Mouse (Mus musculus) forebrain, embryonic 13.5 days (tissue): ENCODE data around the gene Smo. TPM values are rescaled to one million over a fixed set of nuclear protein-coding genes. Genes with fewer than 3 reads are reported as not detected.
A peak's percentile ranks its signal among the peaks of the same experiment; 100 is the strongest.

Experiments used
- ATAC-seq: fragments of 200-750 bp; cut with Nextera tagmentation; 2 replicates; pipeline ENCODE4 v1.8.0; 2017
- H3K27ac ChIP-seq: fragments of 300-500 bp; sonication (generic); 2 replicates; pipeline ENCODE4 v1.5.1; 2015; ENCODE audit warnings: inconsistent platforms, mild to moderate bottlenecking, moderate library complexity
- H3K27me3 ChIP-seq: fragments of 300-500 bp; sonication (generic); 2 replicates; pipeline ENCODE4 v1.6.1; 2015; ENCODE audit warnings: mild to moderate bottlenecking, inconsistent platforms
- H3K36me3 ChIP-seq: fragments of 300-500 bp; sonication (generic); 2 replicates; pipeline ENCODE4 v1.6.1; 2015; ENCODE audit warnings: mild to moderate bottlenecking, inconsistent platforms; ENCODE audit not compliant: poor library complexity, severe bottlenecking
- H3K4me1 ChIP-seq: fragments of 300-500 bp; sonication (generic); 2 replicates; pipeline ENCODE4 v1.6.1; 2015; ENCODE audit warnings: inconsistent platforms
- H3K4me2 ChIP-seq: fragments of 300-500 bp; sonication (generic); 2 replicates; pipeline ENCODE4 v1.6.1; 2015; ENCODE audit warnings: inconsistent platforms, mild to moderate bottlenecking, moderate library complexity
- H3K4me3 ChIP-seq: fragments of 300-500 bp; sonication (generic); 2 replicates; pipeline ENCODE4 v1.5.1; 2015; ENCODE audit warnings: mild to moderate bottlenecking, inconsistent platforms
- H3K9ac ChIP-seq: fragments of 300-500 bp; sonication (generic); 2 replicates; pipeline ENCODE4 v1.6.1; 2015; ENCODE audit warnings: mild to moderate bottlenecking, inconsistent platforms
- H3K9me3 ChIP-seq: fragments of 300-500 bp; sonication (generic); replicated peaks from 2 replicates; pipeline ENCODE4 v1.6.1; 2016; ENCODE audit warnings: inconsistent platforms
- WGBS: fragments of 180-500 bp; shearing (Covaris S2); methylation state at CpG from one replicate; pipeline ENCODE4 v1.1.7; 2015; 5-methylcytosine and 5-hydroxymethylcytosine counted together
- polyA plus RNA-seq: library from polyadenylated mRNA; unstranded; fragments of >200 nt; fragmentation: Nextera tagmentation; extraction: Ambion mirVana; gene quantifications from 2 replicates; pipeline ENCODE4 v1.2.1, GENCODE M21; 2015

Gene Smo
- polyA plus RNA-seq, 1 experiment from 2014 or later: 20.5 TPM

- no peaks in the 10 kb centered on the region for H3K9me3 ChIP-seq
- 91% methylated on average over 5 of the region's 5 CpGs for WGBS
- H3K4me3 ChIP-seq: no peak overlapping the region
- H3K27me3 ChIP-seq: no peaks in the 10 kb centered on the region
- H3K27ac ChIP-seq: no peak overlapping the region
- no peak overlapping the region for H3K9ac ChIP-seq
- H3K4me1 ChIP-seq: peaks cover 17% of the 10 kb centered on the region
- no peak for ATAC-seq
- H3K4me2 ChIP-seq: no peak overlapping the region
- no peaks in the 10 kb centered on the region for H3K36me3 ChIP-seq
Measured at GRCm38 (mm10) chr6:29704143-29704542, 31.2 kb upstream of the Smo start.

GRCm38 (mm10) chr6:29707902-29708301 is 27.4 kb upstream of the Smo start:
- Histone ChIP-seq H3K9ac (peak overlapping the region; percentile 30; the same call in 1 of the 2 replicates), H3K27ac (no peak overlapping the region), H3K9me3 (no peaks in the 10 kb centered on the region), H3K4me3 (no peak overlapping the region), H3K36me3 (no peaks in the 10 kb centered on the region), H3K27me3 (no peaks in the 10 kb centered on the region), H3K4me2 (0 out of 2 replicates have a peak overlapping the region, but pooled peaks have one; percentile 5), H3K4me1 (peaks cover 17% of the 10 kb centered on the region)
- peak; percentile 71 for ATAC-seq
- WGBS: 2% methylated on average over 2 of the region's 2 CpGs

- no peak for ATAC-seq
- no peaks in the 10 kb centered on the region for H3K9me3 ChIP-seq
- H3K27me3 ChIP-seq: no peaks in the 10 kb centered on the region
- WGBS: 66% methylated on average over 3 of the region's 3 CpGs
- H3K4me2 ChIP-seq: no peak overlapping the region
- no peak overlapping the region for H3K27ac ChIP-seq
- no peak overlapping the region for H3K9ac ChIP-seq
- no peak overlapping the region for H3K4me3 ChIP-seq
- H3K4me1 ChIP-seq: peaks cover 17% of the 10 kb centered on the region
- H3K36me3 ChIP-seq: no peaks in the 10 kb centered on the region
Measured at GRCm38 (mm10) chr6:29711318-29711717, 24.0 kb upstream of the Smo start.

GRCm38 (mm10) chr6:29712011-29712584 is 23.2 kb upstream of the Smo start:
- no peaks in the 10 kb centered on the region for H3K9me3 ChIP-seq
- no peaks in the 10 kb centered on the region for H3K36me3 ChIP-seq
- H3K27me3 ChIP-seq: no peaks in the 10 kb centered on the region
- ATAC-seq: peak; percentile 39; the same call in 1 of the 2 replicates
- no peak overlapping the region for H3K9ac ChIP-seq
- H3K4me2 ChIP-seq: no peak overlapping the region
- no peak overlapping the region for H3K4me3 ChIP-seq
- peaks cover 16% of the 10 kb centered on the region for H3K4me1 ChIP-seq
- no peak overlapping the region for H3K27ac ChIP-seq
- WGBS: 52% methylated on average over 3 of the region's 3 CpGs

- 80% methylated on average over 10 of the region's 10 CpGs for WGBS
- H3K36me3 ChIP-seq: no peaks in the 10 kb centered on the region
- peaks cover 27% of the 10 kb centered on the region for H3K4me1 ChIP-seq
- H3K27me3 ChIP-seq: peaks cover under 1% of the 10 kb centered on the region; the same call in 1 of the 2 replicates
- H3K27ac ChIP-seq: no peak overlapping the region
- H3K9me3 ChIP-seq: no peaks in the 10 kb centered on the region
- no peak overlapping the region for H3K9ac ChIP-seq
- no peak overlapping the region for H3K4me2 ChIP-seq
- H3K4me3 ChIP-seq: no peak overlapping the region
- no peak for ATAC-seq
Measured at GRCm38 (mm10) chr6:29716624-29717365, 18.5 kb upstream of the Smo start.

- Histone ChIP-seq H3K36me3 (no peaks in the 10 kb centered on the region), H3K4me3 (no peak overlapping the region), H3K27me3 (peaks cover 2% of the 10 kb centered on the region; the same call in 1 of the 2 replicates), H3K9me3 (no peaks in the 10 kb centered on the region), H3K27ac (no peak overlapping the region), H3K4me1 (peaks cover 27% of the 10 kb centered on the region), H3K4me2 (peak overlapping the region; percentile 59), H3K9ac (0 out of 2 replicates have a peak overlapping the region, but pooled peaks have one; percentile 26)
- WGBS: 59% methylated on average over 10 of the region's 10 CpGs
- peak; percentile 21; the same call in 1 of the 2 replicates for ATAC-seq
Measured at GRCm38 (mm10) chr6:29717541-29717940, 17.8 kb upstream of the Smo start.

GRCm38 (mm10) chr6:29717952-29718521 is 17.3 kb upstream of the Smo start:
- H3K4me2 ChIP-seq: peak overlapping the region; percentile 59
- H3K27me3 ChIP-seq: peaks cover 2% of the 10 kb centered on the region; the same call in 1 of the 2 replicates
- H3K4me3 ChIP-seq: 0 out of 2 replicates have a peak overlapping the region, but pooled peaks have one; percentile 9
- peaks cover 27% of the 10 kb centered on the region for H3K4me1 ChIP-seq
- 20% methylated on average over 14 of the region's 14 CpGs for WGBS
- ATAC-seq: peak; percentile 65
- no peaks in the 10 kb centered on the region for H3K9me3 ChIP-seq
- no peak overlapping the region for H3K27ac ChIP-seq
- H3K36me3 ChIP-seq: no peaks in the 10 kb centered on the region
- 0 out of 2 replicates have a peak overlapping the region, but pooled peaks have one; percentile 26 for H3K9ac ChIP-seq

GRCm38 (mm10) chr6:29718894-29719329 is 16.4 kb upstream of the Smo start:
- H3K4me2 ChIP-seq: peak overlapping the region; percentile 59
- H3K4me1 ChIP-seq: peaks cover 27% of the 10 kb centered on the region
- no peaks in the 10 kb centered on the region for H3K36me3 ChIP-seq
- H3K27ac ChIP-seq: no peak overlapping the region
- peak overlapping the region; percentile 56 for H3K9ac ChIP-seq
- 1% methylated on average over 15 of the region's 15 CpGs for WGBS
- peak overlapping the region; percentile 37 for H3K4me3 ChIP-seq
- H3K27me3 ChIP-seq: peaks cover 2% of the 10 kb centered on the region; the same call in 1 of the 2 replicates
- peak; percentile 84 for ATAC-seq
- no peaks in the 10 kb centered on the region for H3K9me3 ChIP-seq

- no peak for ATAC-seq
- H3K27me3 ChIP-seq: peaks cover 2% of the 10 kb centered on the region; the same call in 1 of the 2 replicates
- no peak overlapping the region for H3K4me2 ChIP-seq
- no peak overlapping the region for H3K27ac ChIP-seq
- H3K9me3 ChIP-seq: no peaks in the 10 kb centered on the region
- H3K9ac ChIP-seq: no peak overlapping the region
- 86% methylated on average over 2 of the region's 2 CpGs for WGBS
- peaks cover 27% of the 10 kb centered on the region for H3K4me1 ChIP-seq
- no peaks in the 10 kb centered on the region for H3K36me3 ChIP-seq
- no peak overlapping the region for H3K4me3 ChIP-seq
Measured at GRCm38 (mm10) chr6:29721890-29722289, 13.4 kb upstream of the Smo start.

GRCm38 (mm10) chr6:29726576-29727200 is 8.6 kb upstream of the Smo start:
- WGBS: 76% methylated on average over 1 of the region's 1 CpGs
- no peaks in the 10 kb centered on the region for H3K9me3 ChIP-seq
- H3K27me3 ChIP-seq: peaks cover 2% of the 10 kb centered on the region; the same call in 1 of the 2 replicates
- no peak overlapping the region for H3K4me3 ChIP-seq
- no peak overlapping the region for H3K27ac ChIP-seq
- H3K4me1 ChIP-seq: no peaks in the 10 kb centered on the region; the same call in 1 of the 2 replicates
- H3K9ac ChIP-seq: no peak overlapping the region
- ATAC-seq: no peak
- H3K4me2 ChIP-seq: no peak overlapping the region
- no peaks in the 10 kb centered on the region for H3K36me3 ChIP-seq

GRCm38 (mm10) chr6:29728035-29728434 is 7.3 kb upstream of the Smo start:
- Histone ChIP-seq H3K27ac (no peak overlapping the region), H3K9ac (no peak overlapping the region), H3K4me3 (no peak overlapping the region), H3K27me3 (no peaks in the 10 kb centered on the region), H3K9me3 (no peaks in the 10 kb centered on the region), H3K36me3 (no peaks in the 10 kb centered on the region), H3K4me2 (no peak overlapping the region), H3K4me1 (no peaks in the 10 kb centered on the region; the same call in 1 of the 2 replicates)
- ATAC-seq: no peak
- WGBS: 87% methylated on average over 3 of the region's 3 CpGs
